Mouse (Mus musculus) kidney, postnatal 0 days (tissue): Measurements from ENCODE around the gene Slamf7. TPM values are rescaled to one million over a fixed set of nuclear protein-coding genes. Genes with fewer than 3 reads are reported as not detected.

Source experiments
- ATAC-seq: fragments of 200-750 bp; cut with Nextera tagmentation; replicated peaks from 2 replicates; pipeline ENCODE4 v1.8.0; 2017; ENCODE audit warnings: low read depth, moderate number of reproducible peaks, moderate TSS enrichment, moderate library complexity; ENCODE audit not compliant: low FRiP score
- DNase-seq: peaks from one replicate; pipeline ENCODE4 v3.0.0-alpha.2; 2016; ENCODE audit warnings: low spot score
- H3K27ac ChIP-seq: fragments of 300-500 bp; sonication (generic); 2 replicates; pipeline ENCODE4 v1.5.1; 2014; ENCODE audit warnings: mild to moderate bottlenecking
- H3K27me3 ChIP-seq: fragments of 300-500 bp; sonication (generic); 2 replicates; pipeline ENCODE4 v1.6.1; 2014; ENCODE audit warnings: low read length, mixed read lengths; ENCODE audit not compliant: insufficient read depth
- H3K36me3 ChIP-seq: fragments of 300-500 bp; sonication (generic); 2 replicates; pipeline ENCODE4 v1.6.1; 2014; ENCODE audit warnings: low read length, mixed read lengths; ENCODE audit not compliant: insufficient read depth
- H3K4me1 ChIP-seq: fragments of 300-500 bp; sonication (generic); replicated peaks from 2 replicates; pipeline ENCODE4 v1.6.1; 2014; ENCODE audit warnings: antibody characterized with exemption, low read length, mixed read lengths; ENCODE audit not compliant: insufficient read depth
- H3K4me2 ChIP-seq: fragments of 300-500 bp; sonication (generic); 2 replicates; pipeline ENCODE4 v1.6.1; 2014; ENCODE audit warnings: mild to moderate bottlenecking, low read length, moderate library complexity, mixed read lengths
- H3K4me3 ChIP-seq: fragments of 300-500 bp; sonication (generic); replicated peaks from 2 replicates; pipeline ENCODE4 v1.5.1; 2014; ENCODE audit warnings: low read depth, low read length
- H3K9ac ChIP-seq: fragments of 300-500 bp; sonication (generic); 2 replicates; pipeline ENCODE4 v1.6.1; 2014; ENCODE audit warnings: low read depth, low read length
- H3K9me3 ChIP-seq: fragments of 300-500 bp; sonication (generic); replicated peaks from 2 replicates; pipeline ENCODE4 v1.6.1; 2016; ENCODE audit warnings: low read length, inconsistent platforms, mixed read lengths
- CTCF ChIP-seq: IDR thresholded peaks from 2 replicates; pipeline ENCODE4 v1.5.1; 2016; ENCODE audit warnings: antibody characterized with exemption, low read depth, mild to moderate bottlenecking, moderate library complexity
- whole genome bisulfite sequencing: fragments of 180-500 bp; shearing (Covaris S2); extraction: QIAGEN DNeasy Blood & Tissue Kit; methylation state at CpG from one replicate; pipeline ENCODE4 v1.1.7; 2014; 5-methylcytosine and 5-hydroxymethylcytosine counted together
- microRNA-seq: library from miRNA; unstranded; fragments of <30 nt; microRNA quantifications from one replicate; pipeline ENCODE4, GENCODE M21; 2016
- polyA plus RNA-seq: library from polyadenylated mRNA; unstranded; fragments of >200 nt; fragmentation: Nextera tagmentation; extraction: Ambion mirVana; gene quantifications from 2 replicates; pipeline ENCODE4 v1.2.1, GENCODE M21; 2015

Gene Slamf7
- polyA plus RNA-seq, 1 experiment from 2014 or later, result not detected

DNA sequence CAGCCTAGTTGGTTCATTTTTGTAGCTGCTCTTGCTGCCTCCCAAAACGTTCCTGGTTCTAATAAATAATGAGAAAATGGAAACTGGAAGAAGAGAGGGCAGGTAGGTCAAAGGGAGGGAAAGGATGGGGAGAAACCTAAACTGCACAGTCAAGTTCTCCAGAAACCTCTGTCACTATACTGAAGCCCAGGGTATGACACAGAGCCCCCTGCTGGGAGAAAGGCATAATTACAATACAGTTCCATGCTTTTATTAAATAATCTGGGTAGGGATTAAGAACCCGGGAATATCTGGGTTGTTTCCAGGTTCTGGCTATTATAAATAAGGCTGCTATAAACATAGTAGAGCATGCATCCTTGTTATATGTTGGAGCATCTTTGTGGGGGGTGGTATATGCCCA lies 38.9 kb downstream of the Slamf7 start:
- ATAC-seq, result no peak
- no peak overlapping the region for H3K27ac ChIP-seq
- no peak overlapping the region for H3K9ac ChIP-seq
- H3K4me2 ChIP-seq, result no peak overlapping the region
- H3K9me3 ChIP-seq, result no peaks in the 10 kb centered on the region
- no peak overlapping the region for H3K4me3 ChIP-seq
- peak; percentile 50; the same call in 1 of the 2 replicates for TF ChIP-seq CTCF
- peak; percentile 18 for DNase-seq
- no peaks in the 10 kb centered on the region for H3K4me1 ChIP-seq
- WGBS, result 35% methylated on average over 2 of the region's 2 CpGs
- H3K36me3 ChIP-seq, result no peaks in the 10 kb centered on the region
- H3K27me3 ChIP-seq, result no peaks in the 10 kb centered on the region

DNA sequence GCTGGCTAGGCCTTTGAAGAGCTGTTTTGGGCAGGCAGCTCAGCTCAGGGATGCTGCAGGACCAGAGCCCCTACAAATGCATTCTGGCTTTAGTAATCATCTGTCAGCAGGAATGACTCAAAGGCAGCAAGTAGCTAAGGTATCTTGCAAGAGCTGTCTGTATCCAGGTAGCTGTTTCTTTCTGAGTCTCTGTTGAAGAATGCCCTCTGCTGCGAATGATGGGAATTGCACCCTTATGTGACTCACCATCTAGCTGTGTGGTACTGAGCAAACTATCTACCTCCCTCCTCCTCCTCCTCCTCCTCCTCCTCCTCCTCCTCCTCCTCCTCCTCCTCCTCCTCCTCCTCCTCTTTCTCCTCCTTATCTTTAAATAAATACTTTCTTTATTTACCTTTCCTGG lies 42.1 kb downstream of the Slamf7 start:
- no peaks in the 10 kb centered on the region for H3K4me1 ChIP-seq
- H3K27me3 ChIP-seq, result no peaks in the 10 kb centered on the region
- H3K9me3 ChIP-seq, result no peaks in the 10 kb centered on the region
- H3K36me3 ChIP-seq, result no peaks in the 10 kb centered on the region
- no peak for DNase-seq
- H3K9ac ChIP-seq, result no peak overlapping the region
- no peak overlapping the region for H3K4me2 ChIP-seq
- no peak for ATAC-seq
- WGBS, result 48% methylated on average over 1 of the region's 1 CpGs
- peak; percentile 24; the same call in 1 of the 2 replicates for TF ChIP-seq CTCF
- no peak overlapping the region for H3K4me3 ChIP-seq
- H3K27ac ChIP-seq, result no peak overlapping the region

DNA sequence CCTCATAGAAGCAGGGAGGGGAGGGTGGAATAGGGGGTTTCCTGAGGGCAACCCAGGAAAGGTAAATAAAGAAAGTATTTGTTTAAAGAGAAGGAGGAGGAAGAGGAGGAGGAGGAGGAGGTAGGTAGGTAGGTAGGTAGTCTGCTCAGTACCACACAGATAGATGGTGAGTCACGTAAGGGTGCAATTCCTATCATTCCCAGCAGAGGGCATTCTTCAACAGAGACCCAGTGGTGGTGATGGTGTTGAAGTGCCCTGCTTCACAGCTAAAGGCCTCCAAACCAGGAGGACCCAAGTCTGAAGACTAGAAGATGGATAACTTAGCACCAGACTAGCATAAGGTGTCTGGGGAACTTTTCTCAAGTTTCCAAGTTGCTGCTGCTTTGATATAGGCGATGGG lies 42.8 kb downstream of the Slamf7 start:
- H3K27me3 ChIP-seq, result no peaks in the 10 kb centered on the region
- H3K9me3 ChIP-seq, result no peaks in the 10 kb centered on the region
- WGBS, result 96% methylated on average over 2 of the region's 2 CpGs
- DNase-seq, result no peak
- H3K9ac ChIP-seq, result no peak overlapping the region
- no peak for ATAC-seq
- H3K27ac ChIP-seq, result no peak overlapping the region
- TF ChIP-seq CTCF, result peak; percentile 43
- H3K4me3 ChIP-seq, result no peak overlapping the region
- no peak overlapping the region for H3K4me2 ChIP-seq
- no peaks in the 10 kb centered on the region for H3K4me1 ChIP-seq
- H3K36me3 ChIP-seq, result no peaks in the 10 kb centered on the region

DNA sequence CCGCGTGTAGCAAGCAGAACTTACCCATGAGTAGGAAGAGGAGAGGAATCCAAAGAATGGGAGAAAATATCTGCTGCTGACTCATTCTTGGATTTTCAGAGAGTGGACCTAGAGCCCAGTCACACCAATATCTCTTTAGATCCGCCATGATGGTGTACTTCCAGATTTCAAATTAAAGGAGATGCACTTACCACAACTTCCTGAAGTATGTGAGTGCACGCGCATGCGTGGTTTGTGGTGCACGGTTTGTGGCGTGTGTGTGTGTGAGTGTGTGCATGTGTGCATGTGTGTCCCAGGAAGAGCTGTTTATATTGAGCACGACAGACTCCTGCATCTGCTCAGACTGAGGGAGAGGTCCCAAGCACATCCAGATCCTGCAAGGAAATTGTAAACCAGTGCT lies 45.7 kb downstream of the Slamf7 start, which contains the start of gene Ly9:
TSS of gene Ly9 (minus strand) at position 235 of the 400 bp plus-strand sequence.
- no peak within 1 kb of the TSS for H3K27ac ChIP-seq
- TF ChIP-seq CTCF, result no peak
- H3K4me3 ChIP-seq, result no peak within 1 kb of the TSS
- H3K9ac ChIP-seq, result no peak within 1 kb of the TSS
- no peaks in the 10 kb centered on the region for H3K36me3 ChIP-seq
- no peaks in the 10 kb centered on the region for H3K27me3 ChIP-seq
- no peaks in the 10 kb centered on the region for H3K4me1 ChIP-seq
- WGBS, result 85% methylated on average over 9 of the region's 9 CpGs
- no peaks in the 10 kb centered on the region for H3K9me3 ChIP-seq
- no peak for DNase-seq
- H3K4me2 ChIP-seq, result no peak within 1 kb of the TSS
- no peak for ATAC-seq

DNA sequence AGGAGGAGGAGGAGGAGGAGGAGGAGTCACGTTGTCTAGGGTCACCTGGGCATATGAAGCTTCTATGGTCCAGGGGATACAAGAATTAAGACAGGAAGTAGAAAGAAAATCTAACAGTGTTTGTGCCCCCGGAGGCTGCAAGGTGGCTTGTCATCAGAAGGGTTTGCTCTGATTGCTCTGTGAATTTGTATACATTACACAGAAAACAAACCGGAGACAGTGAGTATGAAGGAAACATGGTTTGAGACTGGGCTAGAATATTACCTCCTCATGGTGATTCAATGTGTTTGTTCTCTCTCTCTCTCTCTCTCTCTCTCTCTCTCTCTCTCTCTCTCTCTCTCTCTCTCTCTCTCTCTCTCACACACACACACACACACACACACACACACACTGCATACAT lies 46.2 kb downstream of the Slamf7 start:
- Histone ChIP-seq H3K36me3 (no peaks in the 10 kb centered on the region), H3K27ac (no peak overlapping the region), H3K9me3 (no peaks in the 10 kb centered on the region), H3K4me3 (no peak overlapping the region), H3K27me3 (no peaks in the 10 kb centered on the region), H3K4me2 (no peak overlapping the region), H3K9ac (no peak overlapping the region), H3K4me1 (no peaks in the 10 kb centered on the region)
- no peak for TF ChIP-seq CTCF
- 70% methylated on average over 3 of the region's 3 CpGs for WGBS
- no peak for DNase-seq
- no peak for ATAC-seq

DNA sequence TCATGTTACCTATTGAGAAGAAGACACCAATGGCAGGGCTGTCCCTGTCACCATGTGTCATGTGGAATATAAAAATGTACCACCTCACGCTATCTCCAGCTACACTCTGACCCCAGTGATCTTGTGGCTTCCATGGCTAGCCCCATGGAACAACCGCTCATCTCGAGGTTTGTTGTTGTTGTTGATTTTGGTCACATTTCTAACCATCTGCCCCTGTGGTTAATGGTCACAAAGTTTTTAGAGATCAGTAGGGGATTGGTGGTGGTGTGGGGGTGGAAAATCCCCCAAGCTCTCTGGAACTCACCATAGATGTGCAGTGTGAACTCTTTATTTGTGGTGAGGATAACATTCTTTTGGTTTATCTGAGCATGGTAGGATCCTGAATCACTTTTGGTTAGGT lies 48.1 kb downstream of the Slamf7 start:
- no peak for TF ChIP-seq CTCF
- 74% methylated on average over 3 of the region's 3 CpGs for WGBS

DNA sequence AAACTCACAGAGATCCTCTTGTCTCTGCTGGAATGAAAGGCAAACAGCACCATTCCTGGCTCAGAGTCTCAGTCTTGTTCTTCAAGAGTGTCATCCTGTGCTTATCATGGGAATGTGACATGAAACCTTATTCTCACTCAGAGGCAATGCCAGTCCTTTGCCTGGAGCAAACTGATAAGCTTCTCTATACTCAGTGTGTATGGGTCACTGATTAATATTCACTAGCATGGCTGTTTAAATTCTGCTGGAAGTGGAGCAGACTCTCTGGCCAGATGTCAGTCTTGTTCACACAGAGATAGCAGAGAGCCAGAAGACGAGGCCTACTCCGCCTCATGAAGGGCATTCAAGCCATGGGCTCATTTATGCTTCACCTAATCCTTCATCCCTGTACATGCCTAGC lies 68.3 kb downstream of the Slamf7 start:
- Histone ChIP-seq H3K9ac (no peak overlapping the region), H3K27ac (no peak overlapping the region), H3K27me3 (no peaks in the 10 kb centered on the region), H3K36me3 (no peaks in the 10 kb centered on the region), H3K4me1 (no peaks in the 10 kb centered on the region), H3K9me3 (no peaks in the 10 kb centered on the region), H3K4me2 (no peak overlapping the region), H3K4me3 (no peak overlapping the region)
- WGBS, result 88% methylated on average over 2 of the region's 2 CpGs
- no peak for TF ChIP-seq CTCF
- ATAC-seq (no peak), DNase-seq (no peak)

More for the DNA sequence above, 48.1 kb downstream of the Slamf7 start:
- Histone ChIP-seq H3K4me1 (no peaks in the 10 kb centered on the region), H3K36me3 (no peaks in the 10 kb centered on the region), H3K4me3 (no peak overlapping the region), H3K27me3 (no peaks in the 10 kb centered on the region), H3K27ac (no peak overlapping the region), H3K9ac (no peak overlapping the region), H3K9me3 (no peaks in the 10 kb centered on the region), H3K4me2 (no peak overlapping the region)
- no peak for ATAC-seq
- DNase-seq, result no peak

Small RNAs within 50 kb of the gene (microRNA-seq; reads per million reads assigned to microRNA genes)
- not detected for gene Mir7683

Other genes starting within 250 kb of the Slamf7 start
- 64.0 and 73.0 TPM in 2 replicates for gene Usf1, start 241.7 kb downstream of the Slamf7 start, polyA plus RNA-seq
- gene Tstd1, start 234.2 kb downstream of the Slamf7 start, polyA plus RNA-seq, result 3.6 and 4.8 TPM in 2 replicates
- 93.0 and 114 TPM in 2 replicates for gene F11r, start 215.5 kb downstream of the Slamf7 start, polyA plus RNA-seq
- 14.8 and 14.9 TPM in 2 replicates for gene Alyref2, start 149.6 kb downstream of the Slamf7 start, polyA plus RNA-seq
- not detected in 2 replicates for gene Itln1, start 117.7 kb downstream of the Slamf7 start, polyA plus RNA-seq
- 0.08 and 0.20 TPM in 2 replicates for gene Cd244a, start 93.8 kb downstream of the Slamf7 start, polyA plus RNA-seq
- 0.17 and 0.24 TPM in 2 replicates for gene Ly9, start 45.6 kb downstream of the Slamf7 start, polyA plus RNA-seq
- 2.8 and 3.8 TPM in 2 replicates for gene Cd48, start 29.0 kb upstream of the Slamf7 start, polyA plus RNA-seq
- 0.03 and 0.10 TPM in 2 replicates for gene Slamf1, start 114.1 kb upstream of the Slamf7 start, polyA plus RNA-seq
- gene Cd84, start 186.7 kb upstream of the Slamf7 start, polyA plus RNA-seq, result 1.7 and 1.8 TPM in 2 replicates
- not detected in 2 replicates for gene Gm10521, start 242.6 kb upstream of the Slamf7 start, polyA plus RNA-seq